Mouse (Mus musculus): ENCODE results near the gene Gm30083.

The Gm30083 gene

GRCm38 (mm10) chr14:34015063-34015462, at the start of gene Gm30083:
Gene Gm30083, minus strand, starts transcription at chr14:34015182.
- DNase-seq = no peak

GRCm38 (mm10) chr14:34052516-34052915, 37.5 kb upstream of the Gm30083 start, which contains the start of gene Antxrl:
Gene Antxrl, plus strand, starts transcription at chr14:34052707.
- no peak for DNase-seq

- no peak for DNase-seq
These were observed 35.3 kb upstream of the Gm30083 start for GRCm38 (mm10) chr14:34050101-34050779.

GRCm38 (mm10) chr14:34043341-34043740, 28.4 kb upstream of the Gm30083 start:
- DNase-seq = no peak

- DNase-seq = no peak
These were observed 26.3 kb upstream of the Gm30083 start for GRCm38 (mm10) chr14:34041241-34041640.

- no peak for DNase-seq
These were observed 19.0 kb upstream of the Gm30083 start for GRCm38 (mm10) chr14:34033841-34034610.

- no peak for DNase-seq
These were observed 11.7 kb upstream of the Gm30083 start for GRCm38 (mm10) chr14:34026710-34027109.

GRCm38 (mm10) chr14:34016938-34017337, 2.0 kb upstream of the Gm30083 start:
- DNase-seq = no peak

- no peak for DNase-seq
These were observed 1.4 kb upstream of the Gm30083 start, which contains the start of gene Gm5460 for GRCm38 (mm10) chr14:34016381-34016780. Gene Gm5460, plus strand, starts transcription at chr14:34016758.

- DNase-seq = no peak
These were observed 12.6 kb downstream of the Gm30083 start for GRCm38 (mm10) chr14:34002358-34002757.

- no peak for DNase-seq
These were observed 13.5 kb downstream of the Gm30083 start for GRCm38 (mm10) chr14:34001445-34001844.

- DNase-seq = no peak
These were observed 14.9 kb downstream of the Gm30083 start for GRCm38 (mm10) chr14:34000076-34000475.

GRCm38 (mm10) chr14:33997427-33997826, 17.6 kb downstream of the Gm30083 start:
- DNase-seq = no peak

GRCm38 (mm10) chr14:33993521-33994289, 21.3 kb downstream of the Gm30083 start:
- no peak for DNase-seq

GRCm38 (mm10) chr14:33993051-33993450, 21.9 kb downstream of the Gm30083 start:
- DNase-seq = no peak

GRCm38 (mm10) chr14:33991971-33992370, 23.0 kb downstream of the Gm30083 start:
- DNase-seq = no peak

GRCm38 (mm10) chr14:33989201-33989600, 25.8 kb downstream of the Gm30083 start:
- no peak for DNase-seq

GRCm38 (mm10) chr14:33978604-33979059, 36.4 kb downstream of the Gm30083 start, which contains the start of gene Zfp488:
Gene Zfp488, minus strand, starts transcription at chr14:33978764.
- DNase-seq = peak; percentile 21

GRCm38 (mm10) chr14:33977748-33978147, 37.2 kb downstream of the Gm30083 start:
- DNase-seq = no peak

- DNase-seq = no peak
These were observed 40.2 kb downstream of the Gm30083 start for GRCm38 (mm10) chr14:33974752-33975151.

GRCm38 (mm10) chr14:33972679-33973078, 42.3 kb downstream of the Gm30083 start:
- DNase-seq = peak; percentile 24

- DNase-seq = no peak
These were observed 49.3 kb downstream of the Gm30083 start for GRCm38 (mm10) chr14:33965675-33966074.

- peak; percentile 60 for DNase-seq
These were observed 55.6 kb downstream of the Gm30083 start for GRCm38 (mm10) chr14:33959341-33959740.

All from kidney, postnatal 10 days (tissue).